Mouse (Mus musculus) heart, embryonic 10.5 days (tissue): ENCODE results near the gene Gak. TPM values are rescaled to one million over a fixed set of nuclear protein-coding genes. Genes with fewer than 3 reads are reported as not detected.
A peak's percentile ranks its signal among the peaks of the same experiment; 100 is the strongest.

ENCODE experiments used
- DNase-seq: peaks from one replicate; pipeline ENCODE4 v3.0.0-alpha.2; 2017; ENCODE audit warnings: low spot score
- H3K27ac ChIP-seq: fragments of 300-500 bp; sonication (generic); 2 replicates; pipeline ENCODE4 v1.5.1; 2016; ENCODE audit warnings: mild to moderate bottlenecking
- H3K27me3 ChIP-seq: fragments of 300-500 bp; sonication (generic); 2 replicates; pipeline ENCODE4 v1.6.1; 2016; ENCODE audit warnings: mild to moderate bottlenecking; ENCODE audit not compliant: poor library complexity, insufficient read depth, severe bottlenecking
- H3K36me3 ChIP-seq: fragments of 300-500 bp; sonication (generic); 2 replicates; pipeline ENCODE4 v1.6.1; 2016; ENCODE audit warnings: mild to moderate bottlenecking, moderate library complexity
- H3K4me1 ChIP-seq: fragments of 300-500 bp; sonication (generic); 2 replicates; pipeline ENCODE4 v1.6.1; 2016; ENCODE audit warnings: mild to moderate bottlenecking
- H3K4me3 ChIP-seq: fragments of 300-500 bp; sonication (generic); 2 replicates; pipeline ENCODE4 v1.5.1; 2016; ENCODE audit warnings: mild to moderate bottlenecking, moderate library complexity
- H3K9me3 ChIP-seq: fragments of 300-500 bp; sonication (generic); 2 replicates; pipeline ENCODE4 v1.6.1; 2016; ENCODE audit warnings: mild to moderate bottlenecking, moderate library complexity
- WGBS: fragments of 180-500 bp; shearing (Covaris S2); methylation state at CpG from one replicate; pipeline ENCODE4 v1.1.7; 2016; 5-methylcytosine and 5-hydroxymethylcytosine counted together
- polyA plus RNA-seq: library from polyadenylated mRNA; unstranded; fragments of >200 nt; fragmentation: Nextera tagmentation; extraction: Ambion mirVana; gene quantifications from 2 replicates; pipeline ENCODE4 v1.2.1, GENCODE M21; 2016

Gak gene
- 47.0 and 49.4 TPM in 2 replicates for polyA plus RNA-seq

DNA sequence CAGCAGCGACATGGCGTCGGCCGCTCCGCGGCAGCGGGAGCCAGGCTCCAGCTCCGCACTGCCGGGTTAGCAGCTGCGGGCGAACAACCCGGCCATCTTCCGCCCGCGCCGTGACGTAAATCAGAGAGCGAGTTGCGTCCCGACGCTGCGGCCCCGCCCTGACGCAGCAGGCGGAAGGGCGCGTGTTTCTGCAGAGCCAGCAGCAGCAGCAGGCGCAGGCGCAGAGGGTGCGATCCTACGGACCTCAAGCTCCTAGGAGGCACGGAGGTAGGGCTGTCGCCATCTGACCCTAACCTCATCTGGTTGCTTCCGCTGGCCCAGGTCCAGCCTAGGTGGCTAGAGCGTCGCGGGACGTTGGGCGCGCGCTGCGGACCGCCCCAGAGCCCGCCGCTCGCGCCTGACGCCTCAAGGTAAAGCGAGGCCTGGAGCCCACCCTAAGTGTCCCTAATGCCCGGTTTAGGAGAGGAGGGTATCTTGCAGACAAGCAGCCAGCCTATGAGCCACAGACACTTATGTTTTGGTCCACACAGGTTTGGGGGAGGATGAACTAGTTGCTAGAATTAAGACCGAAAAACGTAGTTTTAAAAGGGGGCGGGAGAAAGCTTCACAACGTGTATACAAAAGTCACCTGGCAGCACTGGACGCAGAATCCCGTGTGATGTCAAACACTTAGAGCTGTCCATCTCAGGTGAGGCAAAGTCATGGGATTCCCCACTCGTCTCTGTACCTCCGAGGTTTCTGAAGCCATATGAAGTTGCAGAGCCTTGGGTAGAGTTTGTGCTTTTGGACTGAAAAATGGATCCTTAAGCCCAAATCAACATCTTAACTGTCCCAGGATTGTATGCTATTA, at the start of gene Gak, which contains the start of gene Tmem175:
TSS of gene Gak (minus strand) at position 122 of the 850 bp plus-strand sequence.
TSS of gene Tmem175 (plus strand) at position 137 of the 850 bp plus-strand sequence.
- Histone ChIP-seq H3K36me3 (no peaks in the 10 kb centered on the region), H3K4me1 (peaks cover 15% of the 10 kb centered on the region), H3K27ac (peak within 1 kb of the TSS; percentile 95), H3K9me3 (no peaks in the 10 kb centered on the region), H3K27me3 (no peaks in the 10 kb centered on the region), H3K4me3 (peak within 1 kb of the TSS; percentile 86)
- peak; percentile 98 for DNase-seq
- WGBS = under 1% methylated on average over 58 of the region's 58 CpGs

DNA sequence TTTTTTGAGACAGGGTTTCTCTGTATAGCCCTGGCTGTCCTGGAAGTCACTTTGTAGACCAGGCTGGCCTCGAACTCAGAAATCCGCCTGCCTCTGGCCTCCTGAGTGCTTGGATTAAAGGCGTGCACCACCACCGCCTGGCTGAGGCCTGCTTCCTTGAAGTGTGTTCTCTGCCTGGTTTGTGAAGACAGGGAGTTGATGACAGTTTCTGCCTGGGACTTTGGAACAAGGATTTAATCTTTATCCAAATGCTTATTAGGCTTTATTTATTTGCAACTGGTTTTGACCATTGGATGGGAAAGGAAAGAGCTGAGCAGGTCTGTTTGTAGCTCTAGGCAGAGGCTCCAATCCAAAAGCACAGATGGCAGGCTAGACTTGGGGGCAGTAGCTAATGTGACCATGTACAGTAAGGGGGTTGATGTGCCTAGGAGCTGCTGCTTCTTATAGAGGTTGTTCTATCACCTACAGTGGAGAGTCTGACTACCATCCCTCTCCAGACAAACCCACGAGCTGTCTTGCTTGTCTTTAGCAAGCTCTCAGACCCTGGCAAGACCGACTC, 48.8 kb upstream of the Gak start:
- 77% methylated on average over 6 of the region's 6 CpGs for WGBS
- no peak for DNase-seq

DNA sequence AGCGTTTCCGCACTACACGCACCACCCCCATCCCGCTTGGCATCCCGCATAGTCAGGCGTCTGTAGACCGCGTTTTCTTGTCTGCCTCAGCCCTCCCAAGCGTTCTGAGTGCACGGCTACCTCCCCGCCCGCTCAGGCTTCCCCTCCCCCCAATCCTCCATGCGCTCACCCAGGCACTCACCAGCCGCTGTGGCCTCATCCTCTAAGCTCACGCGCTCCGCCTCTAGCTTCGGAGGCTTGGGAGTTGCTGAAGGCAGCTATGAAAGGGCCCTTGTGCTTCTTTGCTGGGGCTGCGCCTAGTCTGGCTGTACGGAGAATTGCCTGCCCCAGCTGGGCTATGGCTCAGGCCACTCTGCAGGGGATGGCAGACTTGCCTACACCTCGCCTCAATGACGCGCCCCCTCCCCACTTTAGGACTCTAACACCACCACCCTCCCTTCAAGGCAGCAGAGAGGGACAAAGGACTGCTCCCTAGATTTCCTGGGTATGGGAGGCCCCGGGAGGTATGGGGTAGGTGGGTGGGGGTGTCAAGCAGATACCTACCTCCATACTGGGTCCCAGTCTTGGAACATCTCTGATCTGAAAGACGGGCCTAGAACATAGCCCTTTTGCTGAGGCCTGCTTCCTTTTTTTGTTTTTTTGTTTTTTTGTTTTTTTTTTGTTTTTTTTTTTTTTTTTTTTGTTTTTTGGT, 48.2 kb upstream of the Gak start:
- peak overlapping the region; percentile 88 for H3K27ac ChIP-seq
- H3K9me3 ChIP-seq = no peaks in the 10 kb centered on the region
- H3K27me3 ChIP-seq = no peaks in the 10 kb centered on the region
- peak; percentile 94 for DNase-seq
- WGBS = 3% methylated on average over 25 of the region's 25 CpGs
- peaks cover 14% of the 10 kb centered on the region; the same call in 1 of the 2 replicates for H3K36me3 ChIP-seq
- peak overlapping the region; percentile 58 for H3K4me3 ChIP-seq
- peaks cover 17% of the 10 kb centered on the region for H3K4me1 ChIP-seq

More for the DNA sequence above, 48.8 kb upstream of the Gak start:
- H3K27ac ChIP-seq = no peak overlapping the region
- H3K4me3 ChIP-seq = no peak overlapping the region
- peaks cover 17% of the 10 kb centered on the region for H3K4me1 ChIP-seq
- H3K36me3 ChIP-seq = peaks cover 8% of the 10 kb centered on the region; the same call in 1 of the 2 replicates
- no peaks in the 10 kb centered on the region for H3K9me3 ChIP-seq
- no peaks in the 10 kb centered on the region for H3K27me3 ChIP-seq

DNA sequence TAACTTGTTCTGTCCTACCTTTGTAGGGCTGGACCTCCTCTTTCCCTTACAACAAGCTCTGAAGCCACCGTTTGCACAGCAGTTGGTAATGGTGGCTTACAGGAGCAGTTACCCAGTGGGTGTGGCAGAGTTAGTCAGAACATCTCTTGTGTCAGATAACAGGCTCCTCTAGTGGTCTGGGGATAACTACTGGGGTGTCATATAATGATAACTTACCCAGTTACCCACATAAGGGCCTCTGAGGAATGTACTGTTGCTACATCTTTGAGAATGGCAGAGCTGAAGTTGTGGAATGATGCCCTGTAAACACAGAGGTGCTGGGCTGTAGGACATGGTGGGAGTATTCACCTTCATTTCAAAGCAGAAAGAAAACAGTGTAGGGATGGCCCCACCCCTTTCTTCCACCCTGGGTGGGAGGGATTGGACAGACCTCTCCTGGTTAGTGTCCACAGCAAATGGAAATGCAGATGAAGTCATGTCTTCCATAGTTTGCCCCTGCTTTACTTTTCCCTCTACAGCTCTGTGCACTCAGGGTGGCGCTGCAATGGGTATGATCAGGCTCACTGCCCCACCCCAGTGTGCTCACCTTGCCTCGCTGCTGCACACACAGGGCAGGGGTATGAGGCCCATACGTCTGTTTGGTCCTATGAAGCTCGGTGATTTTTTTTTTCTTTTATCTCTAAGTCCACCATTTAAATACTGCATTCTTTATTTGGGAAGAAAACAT, 47.4 kb upstream of the Gak start:
- DNase-seq = no peak
- 10% methylated on average over 5 of the region's 5 CpGs for WGBS
- H3K9me3 ChIP-seq = no peaks in the 10 kb centered on the region

GRCm38 (mm10) chr5:108675251-108675816, 45.8 kb upstream of the Gak start, which contains the start of gene Slc26a1:
Gene Slc26a1, minus strand, starts transcription at chr5:108675569.
- H3K4me1 ChIP-seq = peaks cover 25% of the 10 kb centered on the region
- DNase-seq = no peak
- H3K27me3 ChIP-seq = no peaks in the 10 kb centered on the region
- WGBS = 78% methylated on average over 9 of the region's 9 CpGs
- peaks cover 28% of the 10 kb centered on the region for H3K36me3 ChIP-seq
- no peak within 1 kb of the TSS for H3K4me3 ChIP-seq
- H3K9me3 ChIP-seq = no peaks in the 10 kb centered on the region
- peak within 1 kb of the TSS; percentile 88; the same call in 1 of the 2 replicates for H3K27ac ChIP-seq

More for the DNA sequence above, 47.4 kb upstream of the Gak start:
- peaks cover 21% of the 10 kb centered on the region for H3K36me3 ChIP-seq
- peak overlapping the region; percentile 58 for H3K4me3 ChIP-seq
- H3K27me3 ChIP-seq = no peaks in the 10 kb centered on the region
- H3K27ac ChIP-seq = peak overlapping the region; percentile 88; the same call in 1 of the 2 replicates
- peaks cover 17% of the 10 kb centered on the region for H3K4me1 ChIP-seq

DNA sequence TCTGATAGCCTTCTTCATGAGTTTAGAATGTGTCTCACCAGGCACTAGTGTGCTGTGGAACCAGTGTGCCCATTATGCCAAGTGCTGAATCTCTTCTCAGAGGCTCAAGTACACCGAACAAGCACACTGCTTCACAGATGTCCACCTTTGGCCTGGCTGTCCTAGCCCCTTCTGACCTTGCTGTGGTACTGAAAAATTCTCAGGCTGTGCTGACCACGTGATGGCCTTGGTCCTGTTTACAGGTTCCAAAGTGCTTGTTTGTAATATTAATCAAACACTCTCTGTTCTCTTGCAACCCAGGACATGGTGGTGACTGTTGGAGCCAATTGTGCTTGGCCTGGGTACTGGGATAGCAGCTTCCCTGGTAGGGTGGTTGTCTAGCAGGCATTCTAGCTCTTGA, 45.1 kb upstream of the Gak start:
- no peak overlapping the region for H3K27ac ChIP-seq
- peaks cover 32% of the 10 kb centered on the region for H3K4me1 ChIP-seq
- no peak overlapping the region for H3K4me3 ChIP-seq
- no peaks in the 10 kb centered on the region for H3K27me3 ChIP-seq
- DNase-seq = no peak
- H3K9me3 ChIP-seq = no peaks in the 10 kb centered on the region
- WGBS = 77% methylated on average over 2 of the region's 2 CpGs
- H3K36me3 ChIP-seq = peaks cover 28% of the 10 kb centered on the region

DNA sequence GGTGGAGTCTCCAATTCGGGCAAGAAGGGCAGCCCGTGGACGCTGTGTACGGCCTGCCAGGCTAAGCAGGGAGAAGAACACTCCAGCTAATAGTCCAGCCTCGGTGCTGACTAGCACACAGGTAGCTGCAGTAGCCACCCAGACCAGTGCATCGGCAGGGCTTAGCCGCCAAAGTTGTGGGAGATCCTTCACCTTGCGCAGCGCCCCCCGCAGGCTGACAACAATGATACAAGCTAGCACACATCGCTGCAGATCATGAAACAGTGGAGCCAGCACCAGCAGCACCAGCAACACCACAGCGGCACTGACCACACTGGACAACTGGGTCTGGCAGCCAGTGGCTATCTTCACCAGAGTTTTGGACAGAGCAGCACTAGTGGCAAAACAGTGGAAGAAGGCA, 42.2 kb upstream of the Gak start:
- Histone ChIP-seq H3K4me3 (no peak overlapping the region), H3K9me3 (no peaks in the 10 kb centered on the region)
- WGBS = 89% methylated on average over 12 of the region's 12 CpGs

DNA sequence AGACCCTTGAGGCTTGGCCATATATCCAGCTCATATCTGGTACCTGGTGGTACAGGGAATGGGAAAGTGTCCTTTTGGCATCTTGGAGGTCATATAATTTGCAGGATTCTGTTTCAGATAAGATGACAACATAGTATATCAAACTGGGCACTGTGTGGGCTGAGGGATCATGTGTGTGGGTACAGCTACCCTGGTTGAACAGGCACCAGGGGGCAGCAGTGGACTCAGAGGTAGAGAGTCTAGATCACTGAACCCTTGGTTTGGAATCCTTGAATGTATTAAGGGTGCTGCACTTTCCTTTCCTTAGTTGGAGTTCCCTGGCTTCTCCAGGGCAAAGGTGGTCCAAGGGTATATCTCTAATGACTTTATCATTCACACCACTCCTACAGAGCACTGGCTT, 41.2 kb upstream of the Gak start:
- H3K36me3 ChIP-seq = peaks cover 28% of the 10 kb centered on the region
- H3K9me3 ChIP-seq = no peaks in the 10 kb centered on the region
- H3K27me3 ChIP-seq = no peaks in the 10 kb centered on the region
- H3K27ac ChIP-seq = no peak overlapping the region
- no peak overlapping the region for H3K4me3 ChIP-seq
- no peak for DNase-seq
- H3K4me1 ChIP-seq = peaks cover 19% of the 10 kb centered on the region

More for the DNA sequence above, 42.2 kb upstream of the Gak start:
- H3K36me3 ChIP-seq = peaks cover 28% of the 10 kb centered on the region
- no peaks in the 10 kb centered on the region for H3K27me3 ChIP-seq
- H3K27ac ChIP-seq = no peak overlapping the region
- H3K4me1 ChIP-seq = peaks cover 24% of the 10 kb centered on the region
- DNase-seq = no peak

- 79% methylated on average over 9 of the region's 9 CpGs for WGBS
- no peak for DNase-seq
- peak overlapping the region; percentile 67 for H3K4me3 ChIP-seq
- peak overlapping the region; percentile 95 for H3K27ac ChIP-seq
- H3K36me3 ChIP-seq = peaks cover 28% of the 10 kb centered on the region
- H3K4me1 ChIP-seq = peaks cover 19% of the 10 kb centered on the region
- 0 out of 2 replicates have a peak, but pooled peaks cover 2% of the 10 kb centered on the region for H3K27me3 ChIP-seq
- no peaks in the 10 kb centered on the region for H3K9me3 ChIP-seq
Measured at GRCm38 (mm10) chr5:108669986-108670385, 40.4 kb upstream of the Gak start.

- peak within 1 kb of the TSS; percentile 67 for H3K4me3 ChIP-seq
- H3K36me3 ChIP-seq = peaks cover 28% of the 10 kb centered on the region
- H3K4me1 ChIP-seq = peaks cover 19% of the 10 kb centered on the region
- DNase-seq = peak; percentile 94
- H3K27me3 ChIP-seq = 0 out of 2 replicates have a peak, but pooled peaks cover 9% of the 10 kb centered on the region
- H3K9me3 ChIP-seq = no peaks in the 10 kb centered on the region
- 7% methylated on average over 43 of the region's 43 CpGs for WGBS
- peak within 1 kb of the TSS; percentile 95 for H3K27ac ChIP-seq
Measured at GRCm38 (mm10) chr5:108668977-108669936, 39.7 kb upstream of the Gak start, which contains the start of gene Dgkq. Gene Dgkq, minus strand, starts transcription at chr5:108669672.

DNA sequence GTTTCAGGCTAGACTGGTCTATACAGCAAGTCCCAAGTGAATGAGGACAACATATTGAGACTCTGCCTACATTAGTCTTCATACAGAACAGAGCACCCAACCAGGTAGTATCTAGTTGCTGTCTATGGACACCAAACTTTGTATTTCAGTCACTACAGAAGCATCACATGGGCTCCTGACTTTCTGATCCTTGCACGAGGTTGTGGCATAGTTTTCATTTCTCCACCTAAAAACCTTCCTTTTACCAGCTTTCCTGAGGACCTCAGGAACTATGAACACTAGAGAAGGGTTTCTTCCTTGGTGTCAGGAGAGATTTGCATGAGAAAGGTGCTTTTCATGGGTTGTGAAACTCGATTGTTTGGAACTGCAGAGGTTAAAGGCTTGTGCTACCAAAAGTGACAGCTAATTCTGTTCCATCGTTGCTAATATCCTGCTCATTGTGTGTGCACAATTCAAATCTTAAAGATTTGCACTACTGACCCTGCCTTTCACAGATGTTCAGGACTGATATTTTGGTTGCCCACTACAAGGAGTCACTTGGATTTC, 38.9 kb upstream of the Gak start:
- peak overlapping the region; percentile 95 for H3K27ac ChIP-seq
- H3K36me3 ChIP-seq = peaks cover 26% of the 10 kb centered on the region
- WGBS = 17% methylated on average over 3 of the region's 3 CpGs
- no peak for DNase-seq
- peak overlapping the region; percentile 67 for H3K4me3 ChIP-seq
- no peaks in the 10 kb centered on the region for H3K9me3 ChIP-seq
- H3K4me1 ChIP-seq = peaks cover 19% of the 10 kb centered on the region
- H3K27me3 ChIP-seq = 0 out of 2 replicates have a peak, but pooled peaks cover 9% of the 10 kb centered on the region
